ENCODE assay signal across 12 mouse cellular contexts in genomic region chr7:15987661-15988356, GRCm38 (mm10). TPM values are rescaled to one million over a fixed set of nuclear protein-coding genes. Genes with fewer than 3 reads are reported as not detected.
DNase-seq lines count a peak whose midpoint lies in the region; ATAC-seq and TF ChIP-seq lines count a peak whose summit lies in the region.
"Had no signal": no experiment of that assay in that cellular context is flagged by ENCODE, and none has a peak within 500 bp of the region (broad histone marks: within the 10 kb centered on the region; RNA-seq: fewer than 3 reads in every experiment).

No protein-coding gene starts in this region.

- H3K9ac ChIP-seq in hindbrain, embryonic 15.5 days: no peak overlapping the region
- H3K9ac ChIP-seq in hindbrain, embryonic 12.5 days: no peak overlapping the region
- no peak overlapping the region for H3K9ac ChIP-seq in lung, embryonic 14.5 days
- H3K9ac ChIP-seq in lung, postnatal 0 days (replicated peaks; ENCODE audit: low read depth): no peak overlapping the region
- no peak overlapping the region for H3K9ac ChIP-seq in kidney, embryonic 14.5 days (ENCODE audit: low read depth, low read length)
- H3K9ac ChIP-seq: liver, embryonic 15.5 days had no signal

- no peak for TF ChIP-seq POLR2A in thymus, adult 2 months (IDR thresholded peaks at IDR 0.05; ENCODE audit: control insufficient read depth, extremely low read depth, insufficient read depth, low read length, poor library complexity)

- no peak for TF ChIP-seq CTCF in lung, embryonic 14.5 days (IDR thresholded peaks at IDR 0.05; ENCODE audit: low read depth)
- TF ChIP-seq CTCF in lung, postnatal 0 days (IDR thresholded peaks at IDR 0.05): no peak
- TF ChIP-seq CTCF in thymus, adult 2 months (IDR thresholded peaks at IDR 0.05; ENCODE audit: borderline replicate concordance, control insufficient read depth, extremely low read depth, insufficient read depth, low read length, poor library complexity): no peak

- peaks cover 42% of the 10 kb centered on the region for H3K36me3 ChIP-seq in hindbrain, embryonic 15.5 days
- H3K36me3 ChIP-seq in hindbrain, embryonic 12.5 days: peaks cover 69% of the 10 kb centered on the region
- peaks cover 81% of the 10 kb centered on the region for H3K36me3 ChIP-seq in lung, embryonic 14.5 days (ENCODE audit: insufficient read depth)
- peaks cover 31% of the 10 kb centered on the region for H3K36me3 ChIP-seq in lung, postnatal 0 days (ENCODE audit: insufficient read depth, low read length)
- peaks cover 56% of the 10 kb centered on the region for H3K36me3 ChIP-seq in kidney, embryonic 14.5 days (ENCODE audit: control insufficient read depth, insufficient read depth, low read length)
- H3K36me3 ChIP-seq in thymus, adult 2 months (ENCODE audit: control insufficient read depth, insufficient read depth, low read length): peaks cover 23% of the 10 kb centered on the region

- no peaks in the 10 kb centered on the region for H3K4me1 ChIP-seq in hindbrain, embryonic 15.5 days (replicated peaks)
- no peaks in the 10 kb centered on the region for H3K4me1 ChIP-seq in hindbrain, embryonic 12.5 days
- no peaks in the 10 kb centered on the region for H3K4me1 ChIP-seq in lung, embryonic 14.5 days (ENCODE audit: insufficient read depth)
- no peaks in the 10 kb centered on the region for H3K4me1 ChIP-seq in lung, postnatal 0 days (ENCODE audit: insufficient read depth, low read depth, low read length)
- H3K4me1 ChIP-seq in kidney, embryonic 14.5 days (ENCODE audit: control insufficient read depth, insufficient read depth, low read length): no peaks in the 10 kb centered on the region
- no peaks in the 10 kb centered on the region for H3K4me1 ChIP-seq in thymus, adult 2 months (replicated peaks; ENCODE audit: control insufficient read depth, insufficient read depth, low read length)

- DNase-seq in lung, embryonic 14.5 days: no peak
- no peak for DNase-seq in lung, postnatal 0 days (ENCODE audit: low spot score)
- peak; percentile 66 for DNase-seq in brain, adult 2 months (ENCODE audit: low read depth, low spot score)
- no peak for DNase-seq in thymus, adult 2 months
- DNase-seq: cerebellum, adult 2 months; heart, adult 11 months; thymus, postnatal 25 days had no signal

- H3K4me3 ChIP-seq in hindbrain, embryonic 15.5 days: no peak overlapping the region
- no peak overlapping the region for H3K4me3 ChIP-seq in hindbrain, embryonic 12.5 days
- no peak overlapping the region for H3K4me3 ChIP-seq in lung, embryonic 14.5 days (ENCODE audit: low read depth, low read length)
- no peak overlapping the region for H3K4me3 ChIP-seq in lung, postnatal 0 days (ENCODE audit: low read depth, low read length)
- no peak overlapping the region for H3K4me3 ChIP-seq in kidney, embryonic 14.5 days (ENCODE audit: low read length)
- no peak overlapping the region for H3K4me3 ChIP-seq in thymus, adult 2 months (ENCODE audit: control insufficient read depth, insufficient read depth, low read length)
- H3K4me3 ChIP-seq: liver, embryonic 15.5 days had no signal

- H3K4me2 ChIP-seq in hindbrain, embryonic 15.5 days: no peak overlapping the region
- no peak overlapping the region for H3K4me2 ChIP-seq in hindbrain, embryonic 12.5 days (replicated peaks)
- no peak overlapping the region for H3K4me2 ChIP-seq in lung, embryonic 14.5 days
- no peak overlapping the region for H3K4me2 ChIP-seq in lung, postnatal 0 days (replicated peaks; ENCODE audit: low read depth, low read length)
- H3K4me2 ChIP-seq in kidney, embryonic 14.5 days (replicated peaks; ENCODE audit: low read depth, low read length): no peak overlapping the region
- H3K4me2 ChIP-seq: liver, embryonic 15.5 days had no signal

- no peak for TF ChIP-seq EP300 in lung, postnatal 0 days (IDR thresholded peaks at IDR 0.05)

- H3K27ac ChIP-seq in hindbrain, embryonic 15.5 days (replicated peaks): no peak overlapping the region
- no peak overlapping the region for H3K27ac ChIP-seq in hindbrain, embryonic 12.5 days
- no peak overlapping the region for H3K27ac ChIP-seq in lung, embryonic 14.5 days (ENCODE audit: low read depth)
- H3K27ac ChIP-seq in lung, postnatal 0 days (ENCODE audit: low read length): no peak overlapping the region
- H3K27ac ChIP-seq in kidney, embryonic 14.5 days (ENCODE audit: low read depth, low read length): no peak overlapping the region
- no peak overlapping the region for H3K27ac ChIP-seq in thymus, adult 2 months (ENCODE audit: control insufficient read depth, insufficient read depth, low read length)
- H3K27ac ChIP-seq: liver, embryonic 15.5 days had no signal

- WGBS in hindbrain, embryonic 15.5 days: 98% methylated on average over 16 of the region's 16 CpGs
- WGBS in hindbrain, embryonic 12.5 days: 92% methylated on average over 16 of the region's 16 CpGs
- 92% methylated on average over 16 of the region's 16 CpGs for WGBS in lung, embryonic 14.5 days
- WGBS in lung, postnatal 0 days: 92% methylated on average over 16 of the region's 16 CpGs
- whole genome bisulfite sequencing in kidney, embryonic 14.5 days: 96% methylated on average over 16 of the region's 16 CpGs
- WGBS in thymus, adult 2 months: 95% methylated on average over 16 of the region's 16 CpGs

- ATAC-seq in hindbrain, embryonic 15.5 days (ENCODE audit: low FRiP score, low read depth): peak; percentile 16; the same call in 1 of the 2 replicates
- no peak for ATAC-seq in hindbrain, embryonic 12.5 days (ENCODE audit: low FRiP score)
- ATAC-seq in lung, embryonic 14.5 days (ENCODE audit: insufficient read depth): 0 out of 2 replicates have a peak, but pooled peaks have one; percentile 24
- ATAC-seq in lung, postnatal 0 days: no peak
- 0 out of 2 replicates have a peak, but pooled peaks have one; percentile 28 for ATAC-seq in kidney, embryonic 14.5 days (ENCODE audit: low FRiP score, low TSS enrichment)

- H3K9me3 ChIP-seq in hindbrain, embryonic 15.5 days: no peaks in the 10 kb centered on the region
- H3K9me3 ChIP-seq in hindbrain, embryonic 12.5 days (replicated peaks): no peaks in the 10 kb centered on the region
- no peaks in the 10 kb centered on the region for H3K9me3 ChIP-seq in lung, embryonic 14.5 days (ENCODE audit: low read depth, low read length)
- H3K9me3 ChIP-seq in lung, postnatal 0 days (ENCODE audit: low read length): no peaks in the 10 kb centered on the region
- no peaks in the 10 kb centered on the region for H3K9me3 ChIP-seq in kidney, embryonic 14.5 days (ENCODE audit: control insufficient read depth, low read length)
- H3K9me3 ChIP-seq: liver, embryonic 15.5 days had no signal

- H3K27me3 ChIP-seq in hindbrain, embryonic 15.5 days: no peaks in the 10 kb centered on the region
- no peaks in the 10 kb centered on the region for H3K27me3 ChIP-seq in hindbrain, embryonic 12.5 days
- no peaks in the 10 kb centered on the region for H3K27me3 ChIP-seq in lung, embryonic 14.5 days (ENCODE audit: insufficient read depth, low read length)
- H3K27me3 ChIP-seq in lung, postnatal 0 days (replicated peaks; ENCODE audit: insufficient read depth, low read length): no peaks in the 10 kb centered on the region
- H3K27me3 ChIP-seq in kidney, embryonic 14.5 days (ENCODE audit: control insufficient read depth, insufficient read depth, low read length): no peaks in the 10 kb centered on the region
- no peaks in the 10 kb centered on the region for H3K27me3 ChIP-seq in thymus, adult 2 months (ENCODE audit: control insufficient read depth, insufficient read depth, low read length)
- H3K27me3 ChIP-seq: CH12.LX; liver, embryonic 15.5 days had no signal

RNA-seq across cellular contexts. Expression of gene Ehd2, which starts 20.4 kb away (rescaled TPM):
- polyA plus RNA-seq in hindbrain, embryonic 15.5 days (2015; fragmentation: Nextera tagmentation; extraction: Ambion mirVana): 6.5 and 6.9 TPM in 2 replicates
- polyA plus RNA-seq in hindbrain, embryonic 12.5 days (2016; fragmentation: Nextera tagmentation; extraction: Ambion mirVana): 10.1 and 16.6 TPM in 2 replicates
- polyA plus RNA-seq in lung, embryonic 14.5 days (2014; fragmentation: Nextera tagmentation; extraction: Ambion mirVana): 61.2 and 67.5 TPM in 2 replicates
- polyA plus RNA-seq in lung, postnatal 0 days (2015; fragmentation: Nextera tagmentation; extraction: Ambion mirVana): 92.2 and 113 TPM in 2 replicates
- polyA plus RNA-seq in kidney, embryonic 14.5 days (2014; fragmentation: Nextera tagmentation; extraction: Ambion mirVana): 17.7 and 22.3 TPM in 2 replicates
- polyA plus RNA-seq in thymus, adult 2 months (2012; rRNA removed): 15.0 and 17.4 TPM in 2 replicates

RNA-seq across cellular contexts. Expression of gene Nop53, which starts 41.9 kb away (rescaled TPM):
- polyA plus RNA-seq in hindbrain, embryonic 15.5 days (2015; fragmentation: Nextera tagmentation; extraction: Ambion mirVana): 110 and 114 TPM in 2 replicates
- polyA plus RNA-seq in hindbrain, embryonic 12.5 days (2016; fragmentation: Nextera tagmentation; extraction: Ambion mirVana): 157 and 167 TPM in 2 replicates
- 184 and 187 TPM in 2 replicates for polyA plus RNA-seq in lung, embryonic 14.5 days (2014; fragmentation: Nextera tagmentation; extraction: Ambion mirVana)
- polyA plus RNA-seq in lung, postnatal 0 days (2015; fragmentation: Nextera tagmentation; extraction: Ambion mirVana): 196 and 204 TPM in 2 replicates
- 203 and 216 TPM in 2 replicates for polyA plus RNA-seq in kidney, embryonic 14.5 days (2014; fragmentation: Nextera tagmentation; extraction: Ambion mirVana)
- polyA plus RNA-seq in thymus, adult 2 months (2012; rRNA removed): 170 and 192 TPM in 2 replicates

RNA-seq across cellular contexts. Expression of gene Bicra, which starts 59.9 kb away (rescaled TPM):
- 7.5 and 8.7 TPM in 2 replicates for polyA plus RNA-seq in hindbrain, embryonic 15.5 days (2015; fragmentation: Nextera tagmentation; extraction: Ambion mirVana)
- polyA plus RNA-seq in hindbrain, embryonic 12.5 days (2016; fragmentation: Nextera tagmentation; extraction: Ambion mirVana): 10.3 and 10.7 TPM in 2 replicates
- polyA plus RNA-seq in lung, embryonic 14.5 days (2014; fragmentation: Nextera tagmentation; extraction: Ambion mirVana): 8.7 and 9.6 TPM in 2 replicates
- polyA plus RNA-seq in lung, postnatal 0 days (2015; fragmentation: Nextera tagmentation; extraction: Ambion mirVana): 2.3 and 3.1 TPM in 2 replicates
- 6.9 and 10.0 TPM in 2 replicates for polyA plus RNA-seq in kidney, embryonic 14.5 days (2014; fragmentation: Nextera tagmentation; extraction: Ambion mirVana)
- polyA plus RNA-seq in thymus, adult 2 months (2012; rRNA removed): 57.0 and 78.5 TPM in 2 replicates

Comparison
In these comparisons a context has a peak if more than half of its experiments do, and no peak if none do; other contexts are left out.
1. ATAC-seq: peak in hindbrain, embryonic 15.5 days (single experiment), lung, embryonic 14.5 days (single experiment) and kidney, embryonic 14.5 days (single experiment); none in hindbrain, embryonic 12.5 days (single experiment) and lung, postnatal 0 days (single experiment).